Mouse (Mus musculus): ENCODE measurements around the gene Cecr2.

GRCm38 (mm10) chr6:120674121-120674520 lies 8.0 kb downstream of the Cecr2 start:
- TF ChIP-seq CTCF (IDR thresholded peaks at IDR 0.05; ENCODE audit: low read depth) (peak; percentile 84), EP300 (IDR thresholded peaks at IDR 0.05; ENCODE audit: low read depth) (no peak)
